Mouse (Mus musculus): ENCODE measurements around the gene Nmnat1.

DNA sequence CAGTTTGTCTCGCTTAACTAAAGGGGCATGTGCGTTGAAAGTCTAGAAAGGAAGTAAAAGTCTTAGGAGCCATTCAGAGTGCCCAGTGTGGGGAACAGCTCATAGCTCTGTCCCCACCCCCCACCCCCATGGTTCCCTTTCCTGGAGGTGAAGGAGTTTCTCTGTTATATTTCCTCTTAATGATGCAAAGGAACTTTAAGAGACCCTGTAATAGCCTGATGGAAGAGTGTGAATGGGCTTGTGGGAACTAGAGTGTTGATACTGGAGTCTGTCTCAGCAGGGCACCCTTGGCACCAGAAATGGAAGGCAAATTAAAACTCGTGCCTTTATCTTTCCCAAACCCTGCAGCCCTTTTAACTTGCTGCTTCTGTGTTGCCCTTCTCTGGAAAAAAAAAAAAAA is 19.9 kb upstream of the Nmnat1 start:
- no peak for TF ChIP-seq CTCF (IDR thresholded peaks at IDR 0.05)
- TF ChIP-seq EP300 (IDR thresholded peaks at IDR 0.05) = no peak
